Mouse (Mus musculus) heart, embryonic 13.5 days (tissue): ENCODE results near the gene Tmem59. TPM values are rescaled to one million over a fixed set of nuclear protein-coding genes. Genes with fewer than 3 reads are reported as not detected.

Experiments
- ATAC-seq: fragments of 200-750 bp; cut with Nextera tagmentation; 2 replicates; pipeline ENCODE4 v1.8.0; 2017; ENCODE audit warnings: moderate TSS enrichment; ENCODE audit not compliant: insufficient number of reproducible peaks, low FRiP score, low TSS enrichment; ENCODE audit errors: extremely low read depth
- H3K27ac ChIP-seq: fragments of 300-500 bp; sonication (generic); replicated peaks from 2 replicates; pipeline ENCODE4 v1.5.1; 2015; ENCODE audit warnings: moderate library complexity, mild to moderate bottlenecking, inconsistent platforms
- H3K27me3 ChIP-seq: fragments of 300-500 bp; sonication (generic); replicated peaks from 2 replicates; pipeline ENCODE4 v1.6.1; 2015; ENCODE audit warnings: mild to moderate bottlenecking, inconsistent platforms
- H3K36me3 ChIP-seq: fragments of 300-500 bp; sonication (generic); 2 replicates; pipeline ENCODE4 v1.6.1; 2015; ENCODE audit warnings: mild to moderate bottlenecking, inconsistent platforms
- H3K4me1 ChIP-seq: fragments of 300-500 bp; sonication (generic); 2 replicates; pipeline ENCODE4 v1.6.1; 2015; ENCODE audit warnings: inconsistent platforms
- H3K4me2 ChIP-seq: fragments of 300-500 bp; sonication (generic); 2 replicates; pipeline ENCODE4 v1.6.1; 2015; ENCODE audit warnings: inconsistent platforms, mild to moderate bottlenecking, moderate library complexity
- H3K4me3 ChIP-seq: fragments of 300-500 bp; sonication (generic); 2 replicates; pipeline ENCODE4 v1.5.1; 2015; ENCODE audit warnings: moderate library complexity, mild to moderate bottlenecking, inconsistent platforms
- H3K9ac ChIP-seq: fragments of 300-500 bp; sonication (generic); 2 replicates; pipeline ENCODE4 v1.6.1; 2015; ENCODE audit warnings: inconsistent platforms, mild to moderate bottlenecking, moderate library complexity
- H3K9me3 ChIP-seq: fragments of 300-500 bp; sonication (generic); 2 replicates; pipeline ENCODE4 v1.6.1; 2016; ENCODE audit warnings: inconsistent platforms
- WGBS: fragments of 180-500 bp; shearing (Covaris S2); methylation state at CpG from one replicate; pipeline ENCODE4 v1.1.7; 2015; ENCODE audit warnings: mixed read lengths; 5-methylcytosine and 5-hydroxymethylcytosine counted together
- polyA plus RNA-seq: library from polyadenylated mRNA; unstranded; fragments of >200 nt; fragmentation: Nextera tagmentation; extraction: Ambion mirVana; gene quantifications from 2 replicates; pipeline ENCODE4 v1.2.1, GENCODE M21; 2015

Tmem59 gene
- polyA plus RNA-seq, 1 experiment from 2014 or later: 327 TPM

DNA sequence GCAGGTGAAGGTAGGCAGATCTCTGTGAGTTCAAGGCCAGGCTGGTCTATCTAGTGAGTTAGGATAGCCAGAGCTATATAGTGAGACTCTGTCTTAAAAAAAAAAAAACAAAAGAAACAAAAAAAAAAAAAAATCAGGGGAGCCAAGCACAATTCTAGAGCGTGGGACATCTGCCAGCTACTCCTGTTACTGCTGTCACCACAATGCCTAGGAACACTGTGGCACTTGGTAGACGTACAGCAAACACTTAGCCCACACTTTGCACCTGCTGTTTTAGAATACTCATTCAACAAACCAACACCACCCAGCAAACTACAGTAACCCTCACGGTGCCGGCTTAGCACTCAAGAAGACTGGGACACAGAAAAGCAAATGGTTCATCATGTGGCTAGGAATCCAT is 33.3 kb downstream of the Tmem59 start:
- WGBS: 43% methylated on average over 4 of the region's 4 CpGs
- Histone ChIP-seq H3K9me3 (no peaks in the 10 kb centered on the region), H3K27ac (no peak overlapping the region), H3K4me3 (no peak overlapping the region), H3K27me3 (peaks cover 58% of the 10 kb centered on the region), H3K9ac (no peak overlapping the region), H3K36me3 (peaks cover 26% of the 10 kb centered on the region), H3K4me1 (peaks cover 4% of the 10 kb centered on the region; the same call in 1 of the 2 replicates), H3K4me2 (no peak overlapping the region)
- ATAC-seq: no peak

DNA sequence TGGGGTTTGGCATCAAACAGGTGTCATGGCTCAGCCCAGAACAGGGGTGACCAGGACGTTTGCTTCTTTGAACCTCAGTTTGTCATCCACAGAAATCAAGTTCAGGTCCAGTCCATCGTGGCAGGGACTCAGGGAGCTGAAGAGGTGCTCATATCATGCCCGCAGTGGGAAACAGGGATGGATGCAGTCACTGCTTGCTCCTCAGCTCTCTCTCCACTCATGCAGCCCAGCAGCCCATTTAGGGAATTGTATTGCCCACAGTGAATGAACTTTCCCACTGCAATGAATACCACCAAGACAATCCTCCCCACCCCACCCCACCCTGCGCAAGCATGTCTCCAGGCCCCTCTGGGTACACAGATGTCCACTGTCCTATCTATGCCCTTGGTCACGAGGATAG is 33.7 kb downstream of the Tmem59 start:
- WGBS: 77% methylated on average over 5 of the region's 5 CpGs
- peaks cover 21% of the 10 kb centered on the region for H3K36me3 ChIP-seq
- H3K4me3 ChIP-seq: no peak overlapping the region
- no peak for ATAC-seq
- no peaks in the 10 kb centered on the region for H3K9me3 ChIP-seq
- H3K27me3 ChIP-seq: peaks cover 62% of the 10 kb centered on the region
- H3K4me1 ChIP-seq: peaks cover 4% of the 10 kb centered on the region; the same call in 1 of the 2 replicates
- no peak overlapping the region for H3K4me2 ChIP-seq
- H3K9ac ChIP-seq: no peak overlapping the region
- H3K27ac ChIP-seq: no peak overlapping the region

DNA sequence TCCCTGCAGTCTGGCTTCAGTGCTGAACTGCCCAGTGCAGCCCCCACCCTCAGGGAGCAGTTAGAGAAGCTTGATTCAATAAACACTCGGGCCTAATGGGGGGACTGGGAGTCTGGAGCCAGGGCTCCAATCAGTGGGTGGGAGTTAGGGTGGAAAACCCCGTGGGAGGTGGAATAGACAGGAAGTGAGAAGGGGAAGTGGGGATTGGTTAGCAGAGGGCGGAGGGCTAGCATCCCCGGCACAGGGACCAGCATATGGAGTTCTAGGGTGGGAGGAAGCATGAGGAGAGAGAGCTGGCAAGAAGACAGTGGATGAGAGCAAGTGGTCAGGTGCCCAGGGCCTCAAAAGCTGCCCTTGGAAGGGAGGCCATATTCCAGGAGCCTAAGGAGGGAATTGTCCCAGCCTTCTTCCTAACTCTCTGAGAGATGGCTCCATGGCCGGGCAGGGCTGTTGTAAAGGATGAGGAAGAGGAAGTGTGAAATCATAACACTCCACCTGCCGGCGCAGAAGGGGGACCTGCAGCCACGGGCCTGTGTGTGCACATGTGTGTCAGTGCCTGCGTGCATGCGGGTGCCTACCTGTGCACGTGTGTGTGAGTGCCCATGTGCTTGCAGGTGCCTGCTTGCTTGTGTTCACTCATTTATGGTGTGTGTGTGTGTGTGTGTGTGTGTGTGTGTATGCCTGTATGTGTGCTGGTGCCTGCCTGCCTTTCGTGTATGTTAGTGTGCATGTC is 35.2 kb downstream of the Tmem59 start:
- peaks cover 11% of the 10 kb centered on the region for H3K4me1 ChIP-seq
- no peak overlapping the region for H3K27ac ChIP-seq
- ATAC-seq: no peak
- peaks cover 71% of the 10 kb centered on the region for H3K27me3 ChIP-seq
- H3K9ac ChIP-seq: no peak overlapping the region
- no peaks in the 10 kb centered on the region for H3K9me3 ChIP-seq
- H3K4me2 ChIP-seq: no peak overlapping the region
- H3K4me3 ChIP-seq: no peak overlapping the region
- 62% methylated on average over 12 of the region's 12 CpGs for WGBS
- peaks cover 7% of the 10 kb centered on the region; the same call in 1 of the 2 replicates for H3K36me3 ChIP-seq

DNA sequence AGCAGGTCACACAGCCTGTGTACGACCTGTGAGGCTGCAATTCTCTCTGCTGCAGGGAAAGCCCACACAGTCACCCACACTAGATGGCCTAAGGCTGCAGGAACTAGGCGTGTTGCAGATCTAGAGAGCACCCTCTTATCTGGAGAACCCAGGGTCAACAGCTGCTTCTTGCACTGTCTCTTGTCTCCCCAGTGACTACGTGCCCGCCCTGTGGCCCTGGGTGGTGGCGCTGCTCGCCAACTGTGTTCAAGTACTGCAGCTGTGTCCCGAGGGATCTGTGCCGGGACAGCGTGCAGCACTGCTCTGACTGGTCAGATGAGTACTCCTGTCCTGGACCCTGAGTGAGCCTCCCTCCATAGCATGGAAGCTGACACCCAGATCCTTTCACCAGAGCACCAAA is 39.4 kb downstream of the Tmem59 start:
- H3K36me3 ChIP-seq: no peaks in the 10 kb centered on the region
- WGBS: 60% methylated on average over 9 of the region's 9 CpGs
- peaks cover 73% of the 10 kb centered on the region for H3K27me3 ChIP-seq

DNA sequence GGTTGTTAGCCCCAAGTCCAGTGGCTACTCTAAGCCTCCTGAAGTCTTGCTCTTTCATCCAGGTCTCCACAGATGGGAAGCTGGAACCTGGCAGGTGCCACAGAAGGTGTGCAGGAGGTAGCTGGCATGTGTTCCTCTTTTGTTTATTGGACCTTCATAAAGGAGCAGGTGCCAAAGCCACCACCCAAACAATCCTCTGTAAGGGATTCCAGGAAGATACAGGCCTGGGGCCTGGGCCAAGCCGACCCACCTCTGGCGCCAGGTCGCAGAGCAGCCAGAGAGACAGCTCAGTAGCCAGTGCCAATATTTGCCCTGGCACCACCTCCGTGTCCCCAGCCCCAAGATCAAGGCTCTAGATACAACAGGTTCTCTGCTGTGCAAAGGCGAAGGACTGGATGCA is 43.3 kb downstream of the Tmem59 start:
- H3K4me1 ChIP-seq: peaks cover 8% of the 10 kb centered on the region; the same call in 1 of the 2 replicates
- H3K4me3 ChIP-seq: no peak overlapping the region
- no peak overlapping the region for H3K9ac ChIP-seq
- 88% methylated on average over 5 of the region's 5 CpGs for WGBS
- ATAC-seq: no peak
- no peaks in the 10 kb centered on the region for H3K36me3 ChIP-seq
- H3K27ac ChIP-seq: no peak overlapping the region
- no peaks in the 10 kb centered on the region for H3K9me3 ChIP-seq
- no peak overlapping the region for H3K4me2 ChIP-seq
- peaks cover 48% of the 10 kb centered on the region for H3K27me3 ChIP-seq

More for the DNA sequence above, 39.4 kb downstream of the Tmem59 start:
- Histone ChIP-seq H3K9me3 (no peaks in the 10 kb centered on the region), H3K4me1 (peaks cover 8% of the 10 kb centered on the region; the same call in 1 of the 2 replicates), H3K4me3 (no peak overlapping the region), H3K27ac (no peak overlapping the region), H3K4me2 (no peak overlapping the region), H3K9ac (no peak overlapping the region)
- ATAC-seq: no peak

DNA sequence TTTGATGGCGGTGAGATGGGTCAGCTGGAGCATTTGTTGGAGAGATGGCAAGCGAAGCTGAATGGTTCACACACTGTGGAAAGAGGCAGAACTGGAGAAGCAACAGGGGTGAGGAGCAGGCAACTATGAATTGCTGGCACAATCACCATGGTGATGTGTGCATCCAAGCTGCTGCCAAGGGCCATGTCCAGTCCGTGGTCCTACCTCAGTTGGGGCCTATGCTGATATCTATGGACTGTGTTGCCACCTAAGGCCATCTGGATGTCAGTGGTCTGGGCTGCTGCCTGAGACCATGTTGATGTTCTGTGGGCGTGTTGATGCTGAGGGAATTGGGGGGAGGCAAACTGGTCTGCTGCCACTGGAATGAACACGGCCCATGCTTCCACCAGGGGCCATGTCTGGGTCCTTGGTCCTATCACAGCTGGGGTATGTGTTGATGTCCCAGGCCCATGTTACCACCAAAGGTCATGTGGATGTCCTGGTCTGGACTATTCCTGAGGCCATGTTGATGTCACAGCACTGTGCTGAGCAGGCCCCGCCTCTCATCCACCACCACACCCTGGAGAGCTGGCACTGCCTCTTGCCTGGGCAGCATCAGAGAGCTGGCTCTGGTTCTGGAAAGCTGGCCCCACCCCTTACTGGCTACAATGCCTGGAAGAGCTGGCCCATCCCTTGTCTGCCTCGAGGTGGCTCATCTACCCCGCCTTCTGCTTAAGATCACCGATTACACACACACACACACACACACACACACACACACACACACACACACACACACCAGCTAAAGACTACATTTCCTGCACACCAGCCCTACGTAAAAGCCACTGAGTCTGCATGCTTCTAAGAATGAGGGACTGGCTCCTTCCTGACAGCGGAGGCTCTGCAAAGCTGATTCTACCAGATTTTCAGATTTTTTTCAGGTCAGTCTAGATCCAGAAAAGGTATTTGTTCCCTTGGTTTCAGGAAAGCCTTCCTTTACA is 45.3 kb downstream of the Tmem59 start:
- Histone ChIP-seq H3K4me1 (no peaks in the 10 kb centered on the region), H3K4me2 (no peak overlapping the region), H3K27ac (no peak overlapping the region), H3K27me3 (peaks cover 36% of the 10 kb centered on the region), H3K36me3 (no peaks in the 10 kb centered on the region), H3K9me3 (no peaks in the 10 kb centered on the region), H3K9ac (no peak overlapping the region), H3K4me3 (no peak overlapping the region)
- 75% methylated on average over 11 of the region's 11 CpGs for WGBS
- ATAC-seq: no peak

DNA sequence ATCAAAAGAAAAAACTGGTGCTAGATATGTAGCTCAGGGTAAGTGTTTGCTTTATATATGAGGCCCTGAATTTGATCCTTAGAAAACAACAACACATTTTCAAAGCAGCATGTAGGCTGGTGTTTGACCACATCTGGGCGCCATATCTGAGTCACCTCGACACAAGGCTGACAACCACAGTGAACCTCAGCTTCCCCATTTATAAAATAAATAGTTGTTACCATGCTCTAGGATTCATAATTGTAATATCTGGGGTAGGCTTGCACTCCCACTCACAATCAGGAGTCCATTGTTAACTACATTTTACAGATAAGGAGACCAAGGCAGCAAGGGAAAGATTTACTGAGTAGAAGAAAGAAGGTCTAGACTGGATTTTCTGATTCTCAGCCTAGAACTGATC is 48.1 kb downstream of the Tmem59 start:
- Histone ChIP-seq H3K27ac (no peak overlapping the region), H3K27me3 (peaks cover 34% of the 10 kb centered on the region), H3K4me1 (no peaks in the 10 kb centered on the region), H3K4me2 (no peak overlapping the region), H3K36me3 (peaks cover 8% of the 10 kb centered on the region; the same call in 1 of the 2 replicates), H3K9me3 (no peaks in the 10 kb centered on the region), H3K4me3 (no peak overlapping the region), H3K9ac (no peak overlapping the region)
- ATAC-seq: no peak
- 84% methylated on average over 2 of the region's 2 CpGs for WGBS

DNA sequence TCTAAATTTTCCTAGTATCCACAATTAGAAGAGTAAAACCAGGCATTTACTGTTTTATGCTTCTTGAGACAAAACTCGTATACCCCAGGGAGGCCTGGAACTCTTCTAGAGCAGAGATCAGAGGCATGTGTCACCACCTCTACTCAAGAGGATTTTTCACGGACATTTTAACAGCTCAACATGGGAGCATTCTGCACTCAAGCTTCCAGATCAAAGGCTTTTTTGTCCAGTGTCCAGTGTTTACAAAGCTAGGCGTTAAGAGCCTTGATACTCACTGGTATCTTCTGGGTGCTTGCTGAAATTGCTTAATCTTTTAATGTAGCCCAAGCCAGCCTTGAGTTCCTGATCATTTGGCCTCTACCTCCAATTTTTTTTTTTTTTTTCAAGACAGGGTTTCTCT is 54.0 kb downstream of the Tmem59 start:
- Histone ChIP-seq H3K4me3 (no peak overlapping the region), H3K9ac (no peak overlapping the region), H3K4me1 (peaks cover 16% of the 10 kb centered on the region; the same call in 1 of the 2 replicates), H3K4me2 (no peak overlapping the region), H3K27me3 (peaks cover 22% of the 10 kb centered on the region), H3K27ac (no peak overlapping the region), H3K36me3 (peaks cover 62% of the 10 kb centered on the region), H3K9me3 (no peaks in the 10 kb centered on the region)
- ATAC-seq: no peak
- WGBS: 17% methylated on average over 3 of the region's 3 CpGs

DNA sequence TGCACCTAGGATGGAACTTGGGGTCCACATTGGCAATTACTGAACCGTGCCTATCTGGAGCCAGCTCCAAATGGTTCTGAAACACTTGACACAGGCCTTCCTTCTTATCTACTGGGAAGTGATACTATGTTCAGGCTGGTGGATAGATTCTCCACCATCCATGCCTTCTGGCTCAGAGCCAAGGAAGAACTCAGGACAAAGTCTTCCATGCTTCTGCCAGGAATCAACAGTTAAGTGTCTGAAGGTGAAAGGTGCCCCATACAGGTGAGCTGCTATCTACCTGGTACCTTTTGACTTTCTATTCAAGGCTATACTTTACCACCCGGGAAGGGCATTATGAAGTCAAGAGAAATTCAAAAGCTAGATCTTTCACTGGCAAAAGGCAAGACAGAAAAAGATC is 60.1 kb downstream of the Tmem59 start:
- Histone ChIP-seq H3K27ac (no peak overlapping the region), H3K4me2 (no peak overlapping the region), H3K27me3 (peaks cover 8% of the 10 kb centered on the region), H3K36me3 (peaks cover 96% of the 10 kb centered on the region), H3K4me1 (peaks cover 1% of the 10 kb centered on the region), H3K9me3 (no peaks in the 10 kb centered on the region), H3K4me3 (no peak overlapping the region), H3K9ac (no peak overlapping the region)
- ATAC-seq: no peak
- WGBS: 73% methylated on average over 2 of the region's 2 CpGs

DNA sequence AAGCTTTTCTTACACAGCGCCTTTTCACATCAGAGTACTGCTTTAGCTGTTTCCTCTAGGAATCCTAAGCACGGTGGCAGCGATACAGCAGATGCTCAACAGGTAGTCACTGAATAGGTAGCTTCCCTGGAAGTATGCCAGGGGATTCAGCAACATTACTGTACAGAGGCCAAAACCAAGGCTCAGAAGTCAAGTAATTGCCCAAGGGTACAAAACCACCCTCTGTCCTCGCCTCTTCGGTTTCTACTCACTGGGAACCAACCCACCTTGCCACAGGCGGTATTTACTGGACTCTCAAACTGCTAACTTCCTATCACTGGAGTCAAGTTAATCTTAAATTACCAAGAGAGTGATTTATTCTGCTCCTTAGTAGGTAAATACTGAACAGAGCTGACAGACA is 62.0 kb downstream of the Tmem59 start:
- ATAC-seq: no peak
- Histone ChIP-seq H3K36me3 (peaks cover 78% of the 10 kb centered on the region), H3K9ac (no peak overlapping the region), H3K27ac (no peak overlapping the region), H3K27me3 (0 out of 2 replicates have a peak, but pooled peaks cover 2% of the 10 kb centered on the region), H3K4me3 (no peak overlapping the region), H3K9me3 (no peaks in the 10 kb centered on the region), H3K4me1 (peaks cover 17% of the 10 kb centered on the region), H3K4me2 (no peak overlapping the region)
- WGBS: 93% methylated on average over 6 of the region's 6 CpGs
